Mouse (Mus musculus) kidney, adult 18-20 months (tissue): ENCODE data around the gene Tlx2.

Source experiments
- DNase-seq: peaks from one replicate; pipeline ENCODE4 v3.0.0; 2021

Gene Tlx2

GRCm38 (mm10) chr6:83087926-83088260 is 17.8 kb upstream of the Tlx2 start:
- DNase-seq = no peak

- peak; percentile 52 for DNase-seq
These were observed 17.3 kb upstream of the Tlx2 start for GRCm38 (mm10) chr6:83087205-83087925.

GRCm38 (mm10) chr6:83086121-83087035 is 16.3 kb upstream of the Tlx2 start, which contains the start of gene Lbx2:
Gene Lbx2, plus strand, starts transcription at chr6:83086367.
- peak; percentile 13 for DNase-seq

- no peak for DNase-seq
These were observed 14.4 kb upstream of the Tlx2 start for GRCm38 (mm10) chr6:83084477-83084876.

GRCm38 (mm10) chr6:83083497-83083896 is 13.4 kb upstream of the Tlx2 start:
- DNase-seq = no peak

GRCm38 (mm10) chr6:83080210-83080609 is 10.1 kb upstream of the Tlx2 start:
- no peak for DNase-seq

- peak; percentile 100 for DNase-seq
These were observed 8.3 kb upstream of the Tlx2 start for GRCm38 (mm10) chr6:83078324-83078858.

- no peak for DNase-seq
These were observed 7.7 kb upstream of the Tlx2 start, which contains the start of gene Pcgf1 for GRCm38 (mm10) chr6:83077630-83078323. Gene Pcgf1, plus strand, starts transcription at chr6:83077869.

GRCm38 (mm10) chr6:83074979-83075378 is 4.9 kb upstream of the Tlx2 start:
- DNase-seq = no peak

- DNase-seq = no peak
These were observed 1.1 kb upstream of the Tlx2 start for GRCm38 (mm10) chr6:83071220-83071619.

- DNase-seq = peak; percentile 51
These were observed 472 bp upstream of the Tlx2 start for GRCm38 (mm10) chr6:83070311-83071219.

- DNase-seq = peak; percentile 42
These were observed 426 bp downstream of the Tlx2 start for GRCm38 (mm10) chr6:83069488-83070246.

GRCm38 (mm10) chr6:83068706-83069487 is 1.2 kb downstream of the Tlx2 start:
- DNase-seq = peak; percentile 59

- DNase-seq = peak; percentile 11
These were observed 1.9 kb downstream of the Tlx2 start for GRCm38 (mm10) chr6:83068221-83068620.

- DNase-seq = no peak
These were observed 3.7 kb downstream of the Tlx2 start for GRCm38 (mm10) chr6:83066441-83066840.

- no peak for DNase-seq
These were observed 4.1 kb downstream of the Tlx2 start for GRCm38 (mm10) chr6:83065995-83066394.

GRCm38 (mm10) chr6:83058725-83059124 is 11.4 kb downstream of the Tlx2 start:
- DNase-seq = no peak

GRCm38 (mm10) chr6:83057790-83058189 is 12.3 kb downstream of the Tlx2 start, which contains the start of gene Dqx1:
Gene Dqx1, plus strand, starts transcription at chr6:83057844.
- DNase-seq = peak; percentile 74

- DNase-seq = no peak
These were observed 15.1 kb downstream of the Tlx2 start, which contains the start of gene Htra2 for GRCm38 (mm10) chr6:83054871-83055431. Gene Htra2, minus strand, starts transcription at chr6:83055273.
